Mouse (Mus musculus) megakaryocyte, embryonic 14.5 days (primary cell): ENCODE measurements around the gene Ints4. TPM values are rescaled to one million over a fixed set of nuclear protein-coding genes. Genes with fewer than 3 reads are reported as not detected.

Source experiments
- H3K27me3 ChIP-seq: replicated peaks from 2 replicates; pipeline ENCODE3; 2012; ENCODE audit warnings: inconsistent platforms
- H3K36me3 ChIP-seq: replicated peaks from 2 replicates; pipeline ENCODE3; 2012; ENCODE audit warnings: low read length, inconsistent platforms, mixed read lengths
- H3K4me1 ChIP-seq: 2 replicates; pipeline ENCODE4 v1.6.1; 2012; ENCODE audit warnings: inconsistent platforms
- H3K4me3 ChIP-seq: replicated peaks from 2 replicates; pipeline ENCODE3; 2012; ENCODE audit warnings: moderate library complexity, mild to moderate bottlenecking, inconsistent platforms
- H3K9me3 ChIP-seq: 2 replicates; pipeline ENCODE4 v1.6.1; 2012; ENCODE audit warnings: inconsistent platforms
- FLI1 ChIP-seq: IDR thresholded peaks from 2 replicates; pipeline ENCODE4 v1.6.1; 2012; ENCODE audit warnings: low read length, inconsistent platforms, mixed read lengths
- GATA1 ChIP-seq: IDR thresholded peaks from 3 replicates; pipeline ENCODE4 v1.6.1; 2012; ENCODE audit warnings: mixed read lengths, low read length, inconsistent platforms, borderline replicate concordance
- polyA plus RNA-seq: library from polyadenylated mRNA; stranded (reverse); fragments of >175 nt; gene quantifications from 2 replicates; pipeline ENCODE4 v1.2.3, GENCODE M21; 2012; ENCODE audit warnings: low replicate concordance; ENCODE audit not compliant: insufficient read depth

Gene Ints4
- polyA plus RNA-seq, 1 experiment: 1.5 TPM

DNA sequence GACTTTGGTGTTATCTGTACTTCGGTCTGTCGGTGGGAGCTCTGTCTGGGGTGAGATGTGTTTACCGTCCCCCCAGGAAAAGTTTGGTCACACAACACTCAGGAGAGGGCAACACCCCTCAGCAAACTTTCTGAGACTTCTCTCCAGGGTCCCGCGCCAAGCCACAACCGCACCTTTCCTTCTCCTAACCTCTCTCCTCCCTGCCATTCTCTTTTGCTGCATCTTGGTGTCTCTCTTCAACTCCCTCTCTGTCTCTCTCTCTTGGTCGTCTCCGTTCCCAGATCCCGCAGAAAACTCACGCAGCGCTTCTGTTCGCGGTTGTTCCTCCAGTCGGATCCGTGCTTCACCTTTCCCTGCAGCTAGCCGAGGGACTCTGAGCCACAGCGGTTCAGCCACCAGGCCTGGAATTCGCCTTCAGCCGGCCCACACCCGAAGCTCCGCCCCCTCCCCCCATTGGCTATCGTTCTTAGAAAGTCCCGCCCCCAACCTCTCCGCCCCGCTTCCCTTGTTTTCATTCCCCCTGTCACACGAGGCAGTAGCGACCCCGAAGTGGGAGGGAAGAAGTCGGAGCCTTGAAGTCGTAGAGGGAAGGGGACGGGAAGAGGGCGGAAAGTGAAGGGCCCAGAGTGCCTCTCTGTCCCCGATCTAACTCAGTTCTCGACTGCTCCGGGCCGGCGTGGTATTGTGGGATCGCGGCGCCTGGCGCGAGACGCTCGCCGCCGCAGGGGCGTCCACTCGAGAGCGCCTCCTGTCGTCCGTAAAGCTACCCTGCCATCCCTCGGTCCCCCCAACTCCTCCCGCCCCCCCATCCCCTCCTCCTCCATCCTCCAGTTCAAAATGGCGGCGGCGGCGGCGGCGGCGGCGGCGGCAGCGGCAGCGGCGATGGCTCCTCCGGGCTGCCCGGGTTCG, 98.6 kb downstream of the Ints4 start, which contains the start of the genes Aamdc and Rsf1:
Gene Aamdc (minus strand): TSS at position 431 of the 909 bp plus-strand sequence.
Gene Rsf1 (plus strand): TSS at position 823 of the 909 bp plus-strand sequence.
- Histone ChIP-seq H3K9me3 (peaks cover 3% of the 10 kb centered on the region), H3K27me3 (no peaks in the 10 kb centered on the region), H3K4me1 (peaks cover 28% of the 10 kb centered on the region), H3K4me3 (peak within 1 kb of the TSS; percentile 97), H3K36me3 (peaks cover 22% of the 10 kb centered on the region)
- TF ChIP-seq GATA1: no peak

DNA sequence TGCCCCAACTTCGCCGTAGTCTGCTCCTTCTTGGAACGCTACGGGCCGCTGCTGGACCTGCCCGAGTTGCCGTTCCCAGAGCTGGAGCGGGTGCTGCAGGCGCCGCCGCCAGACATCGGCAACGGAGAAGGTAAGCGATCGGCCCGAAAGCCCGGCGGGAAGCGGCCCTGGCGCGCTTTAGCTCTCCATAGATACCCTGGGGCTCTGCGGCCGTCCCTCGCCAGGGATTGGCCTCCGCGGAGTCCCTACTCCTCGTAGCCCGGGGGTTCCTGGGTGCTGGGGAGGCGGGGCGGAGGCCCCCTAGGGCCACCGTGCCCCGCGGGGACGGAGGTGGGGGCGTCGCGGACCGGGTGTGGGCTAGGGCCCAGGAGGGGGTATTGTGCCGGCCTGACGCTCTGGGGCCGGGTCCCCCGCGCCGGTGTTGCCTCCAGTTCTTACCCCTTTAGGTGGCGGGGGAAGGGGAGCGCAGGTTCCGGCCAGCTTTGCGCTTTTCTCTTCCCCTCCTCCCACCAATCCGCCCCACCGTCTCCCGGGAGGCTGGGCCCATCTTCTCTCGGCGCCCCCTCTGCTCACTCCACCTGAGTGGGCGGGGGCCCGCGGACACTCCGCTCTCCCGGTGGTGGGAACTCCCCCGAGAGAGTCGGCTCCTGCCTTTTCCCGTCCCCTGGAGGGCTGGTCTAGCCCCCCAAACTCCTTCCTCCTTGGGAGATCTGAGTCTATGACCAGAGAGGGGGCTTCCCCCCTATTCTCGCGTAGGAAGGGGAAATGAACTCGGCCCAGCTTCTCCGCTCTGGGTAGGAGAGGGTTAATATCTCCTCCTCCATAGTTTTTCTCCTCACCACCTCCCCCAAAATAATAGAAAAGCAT, 99.5 kb downstream of the Ints4 start:
- TF ChIP-seq GATA1: no peak
- no peak for TF ChIP-seq FLI1
- peaks cover 37% of the 10 kb centered on the region for H3K4me1 ChIP-seq

DNA sequence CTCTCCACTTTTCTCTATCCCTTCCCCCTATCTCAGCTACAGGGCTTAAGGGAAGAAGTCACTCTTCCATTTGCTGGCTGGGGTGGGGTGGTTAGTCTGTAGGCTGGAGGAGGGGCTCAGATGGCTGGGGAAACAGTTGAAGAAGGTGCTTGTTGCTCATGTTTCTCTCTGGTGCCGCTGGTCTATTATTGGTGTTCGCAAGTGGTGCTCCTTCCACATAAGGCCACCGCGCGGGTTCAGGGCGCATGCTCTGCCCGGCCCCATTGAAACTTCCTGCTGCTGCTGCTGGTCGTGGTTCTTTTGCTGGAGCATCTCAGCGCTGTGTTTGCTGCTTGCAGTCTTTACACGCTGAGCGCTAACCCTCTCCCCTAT, 100.1 kb downstream of the Ints4 start:
- Histone ChIP-seq H3K4me1 (peaks cover 43% of the 10 kb centered on the region), H3K9me3 (peaks cover 3% of the 10 kb centered on the region), H3K27me3 (no peaks in the 10 kb centered on the region), H3K4me3 (peak overlapping the region; percentile 97), H3K36me3 (peaks cover 11% of the 10 kb centered on the region)
- TF ChIP-seq FLI1 (no peak), GATA1 (no peak)

More for the DNA sequence above, 99.5 kb downstream of the Ints4 start:
- peaks cover 3% of the 10 kb centered on the region for H3K9me3 ChIP-seq
- no peaks in the 10 kb centered on the region for H3K27me3 ChIP-seq
- H3K4me3 ChIP-seq: peak overlapping the region; percentile 97
- peaks cover 14% of the 10 kb centered on the region for H3K36me3 ChIP-seq

DNA sequence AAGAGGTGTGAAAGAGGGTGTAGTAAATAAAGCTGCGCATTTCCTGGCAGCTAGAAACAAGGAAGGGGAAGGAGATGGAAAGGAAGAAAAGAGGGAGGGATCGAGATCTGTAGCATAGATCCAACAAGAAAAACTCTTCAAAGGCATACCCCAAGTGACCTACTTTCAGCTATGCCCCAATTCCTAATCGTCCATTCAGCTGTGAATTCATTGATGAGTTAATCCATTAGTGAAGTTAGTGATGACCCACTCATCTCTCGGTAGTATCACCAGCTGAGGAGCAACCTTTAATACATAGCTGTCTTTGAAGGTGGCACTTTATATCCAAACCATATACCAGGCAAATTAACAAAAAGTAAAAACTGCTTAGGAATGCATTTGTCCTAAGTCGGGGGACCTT, 107.8 kb downstream of the Ints4 start:
- Histone ChIP-seq H3K4me1 (peaks cover 77% of the 10 kb centered on the region), H3K36me3 (peaks cover 35% of the 10 kb centered on the region), H3K9me3 (no peaks in the 10 kb centered on the region), H3K27me3 (no peaks in the 10 kb centered on the region), H3K4me3 (no peak overlapping the region)
- TF ChIP-seq GATA1: no peak
- TF ChIP-seq FLI1: no peak

DNA sequence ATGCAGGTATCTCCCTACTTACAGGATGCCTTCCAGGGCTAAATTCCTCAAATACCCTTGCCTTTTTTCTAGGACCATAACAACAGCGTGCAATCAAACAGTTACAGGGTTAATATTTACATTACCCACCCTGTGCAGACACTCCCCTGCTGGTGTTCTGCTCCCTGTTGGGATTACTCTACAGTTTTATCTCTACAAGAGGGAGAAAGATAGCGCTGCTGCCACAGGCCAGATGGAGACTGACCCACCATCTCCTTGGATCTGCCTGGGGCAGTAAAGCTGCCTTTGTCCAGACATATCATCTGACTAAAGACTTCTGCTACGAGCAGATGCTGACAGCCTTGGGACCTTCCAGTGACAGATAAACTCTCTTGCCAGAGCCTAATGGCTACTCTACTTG, 109.7 kb downstream of the Ints4 start:
- Histone ChIP-seq H3K27me3 (no peaks in the 10 kb centered on the region), H3K4me1 (peaks cover 58% of the 10 kb centered on the region), H3K4me3 (no peak overlapping the region), H3K9me3 (no peaks in the 10 kb centered on the region), H3K36me3 (peaks cover 41% of the 10 kb centered on the region)
- no peak for TF ChIP-seq GATA1
- TF ChIP-seq FLI1: no peak

Other genes with a start within 250 kb of the Ints4 start
- 1.4 and 2.3 TPM in 2 replicates for gene Usp35, start 148.9 kb upstream of the Ints4 start, polyA plus RNA-seq
- gene Kctd21, start 148.6 kb upstream of the Ints4 start, polyA plus RNA-seq: 0.70 and 1.1 TPM in 2 replicates
- 1.1 TPM in 1 of 2 replicates, not detected in the other for gene Alg8, start 109.3 kb upstream of the Ints4 start, polyA plus RNA-seq
- 96.9 and 191 TPM in 2 replicates for gene Ndufc2, start 81.0 kb upstream of the Ints4 start, polyA plus RNA-seq
- not detected in 2 replicates for gene Thrsp, start 63.2 kb upstream of the Ints4 start, polyA plus RNA-seq
- gene Kctd14, start 29.6 kb upstream of the Ints4 start, polyA plus RNA-seq: 0.71 and 1.4 TPM in 2 replicates
- gene Aamdc, start 98.5 kb downstream of the Ints4 start, polyA plus RNA-seq: 6.3 TPM in 1 of 2 replicates, not detected in the other
- gene Rsf1, start 98.9 kb downstream of the Ints4 start, polyA plus RNA-seq: 2.4 and 10.3 TPM in 2 replicates
- 12.3 and 28.6 TPM in 2 replicates for gene Clns1a, start 215.7 kb downstream of the Ints4 start, polyA plus RNA-seq